Mouse (Mus musculus): ENCODE results near the gene Lrrc49. TPM values are rescaled to one million over a fixed set of nuclear protein-coding genes. Genes with fewer than 3 reads are reported as not detected.

Lrrc49 gene
- polyA plus RNA-seq (2012; rRNA removed) = 70.3 and 73.5 TPM in 2 replicates

DNA sequence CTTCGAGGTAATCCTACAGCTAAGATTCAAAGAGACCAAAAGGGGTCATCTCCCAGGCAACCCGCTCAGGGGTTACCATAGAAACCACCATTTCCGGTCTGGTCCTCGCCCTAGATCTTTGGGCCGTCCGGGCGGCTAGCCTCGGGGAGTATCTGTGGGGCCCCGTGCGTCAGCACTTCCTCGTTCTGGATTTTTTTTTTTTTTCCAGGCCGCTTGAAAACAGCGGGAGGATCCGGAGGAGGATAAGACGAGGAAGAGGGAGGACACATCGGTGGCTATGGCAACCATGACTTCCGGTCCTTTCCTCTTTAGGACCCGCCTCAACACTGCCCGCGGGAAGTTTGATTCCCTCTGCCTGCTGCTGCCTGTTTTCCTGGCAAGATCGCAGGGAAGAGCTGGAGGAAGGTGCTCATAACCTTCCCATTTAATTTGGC is at the start of gene Lrrc49:
Gene Lrrc49 (minus strand): TSS at position 268 of the 434 bp plus-strand sequence.
- no peak for TF ChIP-seq POLR2A (IDR thresholded peaks at IDR 0.05; ENCODE audit: extremely low read depth, insufficient read depth, low read length)
- no peak for TF ChIP-seq CTCF (IDR thresholded peaks at IDR 0.05; ENCODE audit: extremely low read depth, insufficient read depth, low read length)
- H3K27ac ChIP-seq (ENCODE audit: insufficient read depth, low read length) = peak within 1 kb of the TSS; percentile 26
- peaks cover 5% of the 10 kb centered on the region; the same call in 1 of the 2 replicates for H3K4me1 ChIP-seq (ENCODE audit: control insufficient read depth, insufficient read depth, low read length)
- H3K4me3 ChIP-seq (ENCODE audit: insufficient read depth, low read length) = peak within 1 kb of the TSS; percentile 63

DNA sequence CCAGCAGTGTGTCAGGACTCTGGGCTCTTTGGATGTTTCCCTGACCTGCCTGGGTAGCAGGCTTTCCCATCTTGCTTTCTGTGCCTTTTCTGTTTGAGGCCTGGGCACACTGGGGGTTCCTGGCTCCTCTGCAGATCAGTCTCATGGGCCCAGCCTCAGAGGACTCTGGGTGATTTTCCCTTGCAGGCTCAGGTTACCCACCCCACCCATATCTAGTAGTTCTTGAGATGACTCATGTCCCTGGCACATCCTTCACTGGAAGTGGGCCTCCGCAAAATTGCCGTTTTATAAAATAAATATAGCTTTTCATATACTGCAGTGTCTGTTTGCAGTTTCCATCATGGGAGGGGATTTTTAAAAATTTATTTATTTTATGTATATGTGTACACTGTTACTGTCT is 46.4 kb upstream of the Lrrc49 start:
- H3K4me1 ChIP-seq (ENCODE audit: control insufficient read depth, insufficient read depth, low read length) = peaks cover 2% of the 10 kb centered on the region; the same call in 1 of the 2 replicates
- H3K27ac ChIP-seq (ENCODE audit: insufficient read depth, low read length) = no peak overlapping the region
- H3K4me3 ChIP-seq (ENCODE audit: insufficient read depth, low read length) = no peak overlapping the region
- TF ChIP-seq CTCF (IDR thresholded peaks at IDR 0.05; ENCODE audit: extremely low read depth, insufficient read depth, low read length) = no peak
- TF ChIP-seq POLR2A (IDR thresholded peaks at IDR 0.05; ENCODE audit: extremely low read depth, insufficient read depth, low read length) = no peak

DNA sequence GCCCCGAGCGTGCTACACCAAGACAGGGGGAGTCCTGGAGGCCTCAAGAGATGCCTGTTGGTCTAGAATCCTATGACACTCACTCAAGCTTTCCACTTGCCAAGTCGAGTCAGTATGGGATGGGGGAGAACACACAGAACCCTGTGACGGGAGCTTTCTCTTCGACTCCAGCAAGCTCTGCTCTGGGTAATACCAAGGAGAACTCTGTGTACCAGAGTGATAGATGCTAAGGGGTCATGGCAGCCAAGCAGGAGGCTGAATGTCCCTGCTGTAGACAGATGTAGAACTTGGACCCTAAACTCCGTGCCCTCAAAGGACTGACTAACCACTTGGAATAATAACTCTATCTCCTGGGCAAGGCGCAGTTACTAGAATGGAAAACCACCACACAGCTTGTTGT is 37.0 kb upstream of the Lrrc49 start:
- no peak for TF ChIP-seq POLR2A (IDR thresholded peaks at IDR 0.05; ENCODE audit: extremely low read depth, insufficient read depth, low read length)
- no peak for TF ChIP-seq CTCF (IDR thresholded peaks at IDR 0.05; ENCODE audit: extremely low read depth, insufficient read depth, low read length)
- H3K27ac ChIP-seq (ENCODE audit: insufficient read depth, low read length) = no peak overlapping the region
- H3K4me3 ChIP-seq (ENCODE audit: insufficient read depth, low read length) = no peak overlapping the region
- H3K4me1 ChIP-seq (ENCODE audit: control insufficient read depth, insufficient read depth, low read length) = peaks cover 3% of the 10 kb centered on the region; the same call in 1 of the 2 replicates

GRCm38 (mm10) chr9:60719687-60720086 is 31.7 kb upstream of the Lrrc49 start:
- Histone ChIP-seq H3K4me3 (ENCODE audit: insufficient read depth, low read length) (no peak overlapping the region), H3K27ac (ENCODE audit: insufficient read depth, low read length) (0 out of 2 replicates have a peak overlapping the region, but pooled peaks have one; percentile 22), H3K4me1 (ENCODE audit: control insufficient read depth, insufficient read depth, low read length) (peaks cover 7% of the 10 kb centered on the region; the same call in 1 of the 2 replicates)
- no peak for TF ChIP-seq POLR2A (IDR thresholded peaks at IDR 0.05; ENCODE audit: extremely low read depth, insufficient read depth, low read length)
- TF ChIP-seq CTCF (IDR thresholded peaks at IDR 0.05; ENCODE audit: extremely low read depth, insufficient read depth, low read length) = no peak

DNA sequence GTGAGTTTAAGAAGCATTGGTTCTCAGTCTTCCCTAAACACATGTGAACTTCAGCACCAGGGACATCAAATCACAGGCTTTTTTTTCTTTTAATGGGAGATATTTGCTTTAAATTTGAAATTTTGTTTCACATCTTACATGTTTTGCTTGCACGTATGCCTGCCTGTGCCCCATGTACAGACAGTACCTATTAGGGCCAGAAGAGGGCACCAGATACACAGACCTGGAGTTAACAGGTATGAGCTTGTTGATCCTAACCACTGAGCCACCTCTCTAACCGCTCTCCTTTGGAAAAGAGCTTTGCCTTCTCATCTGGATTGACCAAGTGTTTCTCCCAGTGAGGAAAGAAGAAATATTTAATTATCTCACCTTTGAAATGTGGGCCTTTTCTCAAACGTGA is 30.3 kb upstream of the Lrrc49 start:
- no peak overlapping the region for H3K4me3 ChIP-seq (ENCODE audit: insufficient read depth, low read length)
- peaks cover 7% of the 10 kb centered on the region; the same call in 1 of the 2 replicates for H3K4me1 ChIP-seq (ENCODE audit: control insufficient read depth, insufficient read depth, low read length)
- no peak overlapping the region for H3K27ac ChIP-seq (ENCODE audit: insufficient read depth, low read length)
- TF ChIP-seq POLR2A (IDR thresholded peaks at IDR 0.05; ENCODE audit: extremely low read depth, insufficient read depth, low read length) = no peak
- TF ChIP-seq CTCF (IDR thresholded peaks at IDR 0.05; ENCODE audit: extremely low read depth, insufficient read depth, low read length) = peak; percentile 72

GRCm38 (mm10) chr9:60715828-60716227 is 27.9 kb upstream of the Lrrc49 start:
- peaks cover 7% of the 10 kb centered on the region; the same call in 1 of the 2 replicates for H3K4me1 ChIP-seq (ENCODE audit: control insufficient read depth, insufficient read depth, low read length)
- TF ChIP-seq CTCF (IDR thresholded peaks at IDR 0.05; ENCODE audit: extremely low read depth, insufficient read depth, low read length) (peak; percentile 26; the same call in 1 of the 2 replicates), POLR2A (IDR thresholded peaks at IDR 0.05; ENCODE audit: extremely low read depth, insufficient read depth, low read length) (no peak)
- no peak overlapping the region for H3K27ac ChIP-seq (ENCODE audit: insufficient read depth, low read length)
- no peak overlapping the region for H3K4me3 ChIP-seq (ENCODE audit: insufficient read depth, low read length)

GRCm38 (mm10) chr9:60715271-60715670 is 27.3 kb upstream of the Lrrc49 start:
- no peak for TF ChIP-seq POLR2A (IDR thresholded peaks at IDR 0.05; ENCODE audit: extremely low read depth, insufficient read depth, low read length)
- no peak for TF ChIP-seq CTCF (IDR thresholded peaks at IDR 0.05; ENCODE audit: extremely low read depth, insufficient read depth, low read length)
- Histone ChIP-seq H3K27ac (ENCODE audit: insufficient read depth, low read length) (no peak overlapping the region), H3K4me3 (ENCODE audit: insufficient read depth, low read length) (peak overlapping the region; percentile 87), H3K4me1 (ENCODE audit: control insufficient read depth, insufficient read depth, low read length) (peaks cover 5% of the 10 kb centered on the region; the same call in 1 of the 2 replicates)

GRCm38 (mm10) chr9:60714191-60714590 is 26.2 kb upstream of the Lrrc49 start:
- peak overlapping the region; percentile 87 for H3K4me3 ChIP-seq (ENCODE audit: insufficient read depth, low read length)
- peak overlapping the region; percentile 99 for H3K27ac ChIP-seq (ENCODE audit: insufficient read depth, low read length)
- no peak for TF ChIP-seq POLR2A (IDR thresholded peaks at IDR 0.05; ENCODE audit: extremely low read depth, insufficient read depth, low read length)
- no peak for TF ChIP-seq CTCF (IDR thresholded peaks at IDR 0.05; ENCODE audit: extremely low read depth, insufficient read depth, low read length)
- H3K4me1 ChIP-seq (ENCODE audit: control insufficient read depth, insufficient read depth, low read length) = no peaks in the 10 kb centered on the region; the same call in 1 of the 2 replicates

- Histone ChIP-seq H3K4me3 (ENCODE audit: insufficient read depth, low read length) (peak overlapping the region; percentile 87), H3K4me1 (ENCODE audit: control insufficient read depth, insufficient read depth, low read length) (no peaks in the 10 kb centered on the region; the same call in 1 of the 2 replicates), H3K27ac (ENCODE audit: insufficient read depth, low read length) (peak overlapping the region; percentile 99)
- TF ChIP-seq CTCF (IDR thresholded peaks at IDR 0.05; ENCODE audit: extremely low read depth, insufficient read depth, low read length) (no peak), POLR2A (IDR thresholded peaks at IDR 0.05; ENCODE audit: extremely low read depth, insufficient read depth, low read length) (no peak)
Measured at GRCm38 (mm10) chr9:60713616-60714015, 25.7 kb upstream of the Lrrc49 start.
